Mouse (Mus musculus) gastrocnemius, adult 2 months (tissue): Measurements from ENCODE around the gene Rpl4. TPM values are rescaled to one million over a fixed set of nuclear protein-coding genes. Genes with fewer than 3 reads are reported as not detected.
A peak's percentile ranks its signal among the peaks of the same experiment; 100 is the strongest.

Source experiments
- DNase-seq: peaks from one replicate; pipeline ENCODE4 v3.0.0; 2022
- H3K27ac ChIP-seq: fragments of 200-600 bp; 2 replicates; pipeline ENCODE4 v1.8.1; 2022; ENCODE audit warnings: mild to moderate bottlenecking
- H3K4me3 ChIP-seq: fragments of 200-600 bp; 2 replicates; pipeline ENCODE4 v1.8.1; 2022; ENCODE audit warnings: mild to moderate bottlenecking, moderate library complexity
- CTCF ChIP-seq: fragments of 200-600 bp; IDR thresholded peaks from 2 replicates; pipeline ENCODE4 v1.8.1; 2022; ENCODE audit warnings: antibody characterized with exemption, mild to moderate bottlenecking, moderate library complexity
- intact Hi-C: fragments of 180-260 bp; cut with DNase I; formaldehyde crosslinking; loops from one replicate; pipeline ENCODE4 v1.15.1; 2025
- microRNA-seq: library from miRNA; unstranded; fragments of <30 nt; microRNA quantifications from one replicate; pipeline ENCODE4 v1.2.0, GENCODE M21; 2021
- total RNA-seq, 2 experiments: library from RNA; stranded (reverse); gene quantifications; 2 replicates each; pipeline ENCODE4 v1.2.3; 2021

Rpl4 gene
- total RNA-seq, 2 experiments from 2014 or later = 601 to 627 TPM

DNA sequence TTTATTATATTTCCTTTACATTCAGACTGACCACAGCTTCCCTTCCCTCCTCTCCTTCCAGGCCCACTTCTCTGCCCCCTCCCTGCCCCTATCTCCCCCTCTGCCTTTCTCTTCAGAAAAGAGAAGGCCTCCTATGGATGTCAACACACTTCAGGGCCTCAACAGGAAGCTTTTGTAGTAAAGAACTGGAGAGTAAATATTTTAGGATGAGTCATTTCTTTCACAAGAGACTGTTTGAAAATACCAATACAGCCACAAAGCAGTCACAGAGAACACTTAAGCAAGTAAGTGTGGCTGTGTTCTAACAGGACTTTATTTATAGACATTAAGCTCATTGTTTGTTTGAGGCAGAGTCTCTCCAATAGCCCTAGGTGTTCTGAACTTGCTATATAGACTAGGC, 29.2 kb downstream of the Rpl4 start:
- Histone ChIP-seq H3K27ac (no peak overlapping the region), H3K4me3 (no peak overlapping the region)
- DNase-seq = no peak
- TF ChIP-seq CTCF = no peak
- intact Hi-C loops = no loop called here

DNA sequence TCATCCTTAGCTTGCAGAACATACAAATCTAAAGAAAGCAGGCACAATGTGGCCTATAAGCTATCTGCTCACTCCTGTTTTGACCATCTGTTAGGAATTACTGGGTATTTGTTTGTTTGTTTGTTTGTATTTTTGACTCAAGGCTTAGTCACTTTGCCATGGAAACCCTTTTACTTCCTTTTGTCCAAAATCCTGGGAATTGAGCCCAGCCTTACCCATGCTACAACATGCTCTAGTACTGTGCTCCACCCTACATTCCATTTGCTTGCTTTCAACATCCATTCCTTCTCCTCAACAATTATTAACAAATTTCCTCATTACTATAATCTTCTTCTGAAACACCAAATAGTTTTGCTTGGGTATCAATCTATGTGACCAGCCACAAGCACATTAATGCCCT, 29.7 kb downstream of the Rpl4 start:
- intact Hi-C loops = no loop called here
- Histone ChIP-seq H3K27ac (no peak overlapping the region), H3K4me3 (no peak overlapping the region)
- DNase-seq = no peak
- TF ChIP-seq CTCF = no peak

GRCm38 (mm10) chr9:64207509-64208084, 34.4 kb downstream of the Rpl4 start:
- Histone ChIP-seq H3K4me3 (no peak overlapping the region), H3K27ac (peak overlapping the region; percentile 20; the same call in 1 of the 2 replicates)
- TF ChIP-seq CTCF = no peak
- intact Hi-C loops = no loop called here
- DNase-seq = no peak

GRCm38 (mm10) chr9:64214452-64214851, 41.3 kb downstream of the Rpl4 start:
- TF ChIP-seq CTCF = no peak
- no peak for DNase-seq
- Histone ChIP-seq H3K4me3 (no peak overlapping the region), H3K27ac (no peak overlapping the region)
- intact Hi-C loops = no loop called here

DNA sequence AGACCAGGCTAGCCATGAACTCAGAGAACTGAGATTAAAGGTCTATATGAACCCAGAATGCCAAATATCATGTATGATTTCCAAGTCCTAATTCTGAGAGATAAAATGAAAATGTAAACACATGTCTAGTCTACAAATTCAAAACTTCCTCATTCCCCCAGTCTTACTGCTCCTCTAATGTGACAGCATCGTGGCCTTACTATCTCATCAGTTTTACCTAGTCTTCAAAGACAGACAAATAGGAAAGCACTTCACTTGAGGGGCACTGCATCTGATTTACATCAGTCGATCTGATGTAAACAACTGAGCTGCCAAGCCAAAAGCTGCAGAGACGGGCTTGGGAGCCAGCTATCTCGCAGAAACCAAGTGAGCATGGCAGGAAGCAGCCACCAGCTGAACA, 42.9 kb downstream of the Rpl4 start:
- TF ChIP-seq CTCF = no peak
- no peak overlapping the region for H3K4me3 ChIP-seq
- H3K27ac ChIP-seq = no peak overlapping the region
- DNase-seq = no peak
- intact Hi-C loops = no loop called here

- no peak for DNase-seq
- no peak overlapping the region for H3K4me3 ChIP-seq
- TF ChIP-seq CTCF = no peak
- no peak overlapping the region for H3K27ac ChIP-seq
- intact Hi-C loops = no loop called here
Observed at GRCm38 (mm10) chr9:64216641-64217040, 43.5 kb downstream of the Rpl4 start.

DNA sequence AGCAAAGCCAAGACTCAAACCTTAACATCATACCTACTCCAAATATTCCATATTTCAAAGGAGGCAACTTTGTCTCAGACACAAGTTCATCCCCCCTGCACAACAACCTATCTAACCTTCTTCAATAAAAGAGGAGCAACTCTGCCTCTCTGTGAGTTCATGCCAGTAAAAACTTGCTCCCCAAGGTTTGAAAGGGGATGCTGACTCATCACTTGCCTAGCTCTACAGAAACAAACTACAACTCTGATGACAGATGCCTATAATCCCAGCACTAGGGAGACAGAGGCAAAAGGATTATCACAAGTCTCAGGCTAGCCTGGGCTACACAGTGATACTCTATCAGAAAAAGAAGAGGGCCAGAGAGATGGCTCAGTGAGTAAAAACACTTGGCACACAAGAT, 44.7 kb downstream of the Rpl4 start:
- Histone ChIP-seq H3K27ac (no peak overlapping the region), H3K4me3 (no peak overlapping the region)
- intact Hi-C loops = no loop called here
- no peak for DNase-seq
- TF ChIP-seq CTCF = no peak

DNA sequence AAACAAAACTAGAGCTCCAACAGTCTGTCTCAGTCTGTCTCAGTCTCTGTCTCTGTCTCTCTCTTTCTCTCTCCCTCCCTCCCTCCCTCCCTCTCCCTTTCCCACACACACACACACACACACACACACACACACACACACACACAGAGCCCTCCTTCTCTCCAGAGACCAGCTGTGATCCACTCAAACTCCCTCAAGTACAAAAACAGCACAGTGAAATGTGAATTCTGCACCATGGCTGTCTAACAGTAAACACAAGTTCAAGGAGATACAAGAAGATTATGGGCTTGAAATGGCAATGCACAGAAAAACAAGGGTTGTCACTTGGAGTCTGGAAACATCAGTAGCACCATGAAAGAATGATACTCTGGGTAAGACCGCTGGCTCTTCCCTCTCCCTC, 46.1 kb downstream of the Rpl4 start:
- intact Hi-C loops = no loop called here
- DNase-seq = no peak
- Histone ChIP-seq H3K4me3 (no peak overlapping the region), H3K27ac (no peak overlapping the region)
- TF ChIP-seq CTCF = no peak

GRCm38 (mm10) chr9:64219772-64220420, 46.7 kb downstream of the Rpl4 start:
- H3K4me3 ChIP-seq = no peak overlapping the region
- no peak for DNase-seq
- no peak for TF ChIP-seq CTCF
- no peak overlapping the region for H3K27ac ChIP-seq
- intact Hi-C loops = no loop called here

DNA sequence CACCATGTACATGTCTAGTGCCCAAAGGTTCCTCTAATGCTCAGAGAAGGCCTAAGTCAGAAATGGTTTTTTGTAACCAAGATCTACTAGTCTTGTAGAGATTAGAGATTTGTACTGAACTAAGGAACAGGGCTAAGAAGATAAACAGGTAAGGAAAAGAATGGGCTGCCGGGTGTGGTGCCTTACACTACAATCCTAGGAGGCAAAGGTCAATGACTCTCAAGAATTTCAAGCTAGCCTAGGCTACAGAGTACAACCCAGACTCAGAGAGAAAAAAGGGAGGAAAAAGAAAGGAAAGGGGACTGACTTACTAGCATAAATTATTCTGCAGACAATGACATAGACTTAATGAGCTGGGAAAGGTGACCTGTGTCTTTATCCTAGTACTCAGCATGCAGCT, 47.4 kb downstream of the Rpl4 start:
- intact Hi-C loops = no loop called here
- no peak for TF ChIP-seq CTCF
- no peak for DNase-seq
- Histone ChIP-seq H3K4me3 (no peak overlapping the region), H3K27ac (no peak overlapping the region)

- intact Hi-C loops = no loop called here
- no peak for TF ChIP-seq CTCF
- no peak overlapping the region for H3K4me3 ChIP-seq
- H3K27ac ChIP-seq = no peak overlapping the region
- no peak for DNase-seq
Observed at GRCm38 (mm10) chr9:64221480-64221879, 48.3 kb downstream of the Rpl4 start.

DNA sequence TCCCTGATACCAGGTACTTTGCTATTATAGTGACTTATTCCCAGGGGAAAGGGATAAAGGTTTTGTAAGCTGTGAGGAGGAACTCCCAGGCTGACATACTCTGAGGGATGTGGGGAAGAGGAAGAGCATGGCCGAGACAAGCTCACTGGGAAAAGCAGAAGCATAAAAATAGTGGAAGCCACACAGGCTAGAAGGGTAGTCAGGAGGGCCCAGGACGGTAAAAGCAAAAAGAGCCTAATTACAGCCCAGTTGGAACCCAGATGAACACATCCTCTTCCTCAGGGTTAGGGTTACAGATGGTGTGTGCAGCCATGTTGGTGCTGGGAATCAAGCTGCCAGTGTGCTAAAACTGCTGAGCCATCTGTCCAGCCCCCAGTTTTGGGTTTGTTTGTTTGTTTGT, 48.9 kb downstream of the Rpl4 start:
- Histone ChIP-seq H3K4me3 (no peak overlapping the region), H3K27ac (no peak overlapping the region)
- DNase-seq = no peak
- no peak for TF ChIP-seq CTCF
- intact Hi-C loops = no loop called here

DNA sequence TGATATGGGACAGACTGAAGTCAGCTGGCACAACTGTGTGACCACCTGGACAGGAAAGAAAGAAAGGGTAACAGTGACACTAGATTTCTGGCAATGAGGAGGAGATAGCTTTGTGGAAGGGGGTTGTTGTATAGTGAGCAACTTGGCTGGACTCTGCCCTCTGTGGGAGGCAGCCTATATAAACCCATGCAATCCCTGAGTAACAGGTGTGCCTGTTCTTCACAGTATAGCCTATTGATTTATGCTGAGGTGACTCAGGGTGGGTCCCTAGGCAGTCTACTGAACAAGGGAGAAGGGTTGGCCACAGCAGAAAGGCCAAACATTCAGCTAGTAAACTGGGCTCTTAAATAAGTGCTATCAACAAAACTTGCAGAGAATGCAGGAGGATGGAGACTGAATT, 52.6 kb downstream of the Rpl4 start:
- Histone ChIP-seq H3K27ac (peak overlapping the region; percentile 60; the same call in 1 of the 2 replicates), H3K4me3 (no peak overlapping the region)
- intact Hi-C loops = no loop called here
- DNase-seq = no peak
- TF ChIP-seq CTCF = no peak

GRCm38 (mm10) chr9:64227736-64228135, 54.6 kb downstream of the Rpl4 start:
- no peak for TF ChIP-seq CTCF
- no peak for DNase-seq
- Histone ChIP-seq H3K4me3 (no peak overlapping the region), H3K27ac (no peak overlapping the region)
- intact Hi-C loops = no loop called here

Small RNA genes lying within 50 kb of the gene (microRNA-seq; reads per million reads assigned to microRNA genes)
- not detected for gene Gm24106

Other genes with a start within 250 kb of the Rpl4 start
- gene Smad6, start 151.3 kb upstream of the Rpl4 start, total RNA-seq = 1 to 10 TPM; 2.2 to 5.7 TPM
- under 1 TPM in 1 of 2 experiments, not detected in 1; 0.28 TPM for gene Lctl, start 56.2 kb upstream of the Rpl4 start, total RNA-seq
- gene Zwilch, start 271 bp upstream of the Rpl4 start, total RNA-seq = under 1 TPM; 0.41 to 0.42 TPM
- 10 to 100 TPM; 19.3 to 24.4 TPM for gene Snapc5, start 5.9 kb downstream of the Rpl4 start, total RNA-seq
- gene Uchl4, start 61.8 kb downstream of the Rpl4 start, total RNA-seq = 1 to 10 TPM; 1.3 to 1.9 TPM
- gene Map2k1, start 80.3 kb downstream of the Rpl4 start, total RNA-seq = 10 to 100 TPM; 52.8 to 55.7 TPM
- 10 to 100 TPM in 1 of 2 experiments, 1 to 10 TPM in 1; 7.9 to 10.3 TPM for gene Tipin, start 108.2 kb downstream of the Rpl4 start, total RNA-seq
- 10 to 100 TPM; 21.0 to 26.9 TPM for gene Dis3l, start 167.9 kb downstream of the Rpl4 start, total RNA-seq
- gene Megf11, start 212.3 kb downstream of the Rpl4 start, total RNA-seq = under 1 TPM; 0.25 to 0.46 TPM